Mouse (Mus musculus): ENCODE results near the gene Uck1. TPM values are rescaled to one million over a fixed set of nuclear protein-coding genes. Genes with fewer than 3 reads are reported as not detected.

The Uck1 gene
- 26.9 and 33.3 TPM in 2 replicates for polyA plus RNA-seq (2015; fragmentation: Nextera tagmentation; extraction: Ambion mirVana)

DNA sequence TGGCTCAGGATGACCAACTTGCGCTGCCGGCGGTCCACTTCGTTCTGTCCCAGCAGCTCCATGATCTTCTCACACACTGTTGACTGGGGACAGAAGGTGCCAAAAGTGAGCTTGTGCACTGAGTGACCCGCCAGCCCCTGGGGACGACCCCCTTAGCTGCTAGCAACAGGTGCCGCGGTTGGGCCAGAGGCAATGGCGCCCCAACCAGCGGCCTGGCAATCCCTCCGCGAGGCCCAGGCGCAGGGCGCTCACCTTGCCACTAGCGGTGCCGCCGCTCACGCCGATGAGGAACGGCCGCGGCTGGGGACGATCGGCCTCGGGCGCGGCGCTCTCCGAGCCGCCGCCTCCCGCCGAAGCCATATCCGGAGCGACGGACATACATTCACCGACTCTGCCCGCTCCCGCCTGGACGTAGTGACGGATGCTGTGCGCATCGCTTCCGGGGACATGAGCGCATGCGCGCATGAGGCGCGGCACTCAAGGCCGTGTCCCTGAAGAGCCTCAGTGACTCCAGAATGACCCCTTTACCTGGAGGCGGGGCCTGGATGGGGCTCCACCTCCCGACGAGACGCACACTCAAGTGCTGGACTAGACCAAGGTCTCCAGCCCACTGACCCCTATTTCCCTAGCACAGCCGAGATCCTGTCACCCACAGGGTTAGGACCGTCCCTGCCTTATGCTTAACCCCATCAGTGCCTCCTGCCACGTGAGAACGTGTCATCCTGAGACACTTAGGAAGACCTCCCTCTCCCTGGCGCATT is at the start of gene Uck1:
Uck1 (minus strand) TSS at position 503 of the 761 bp plus-strand sequence.
- ATAC-seq (peak; percentile 91), DNase-seq (peak; percentile 92)
- 1% methylated on average over 58 of the region's 59 CpGs for WGBS (ENCODE audit: insufficient replicate concordance)
- Histone ChIP-seq H3K36me3 (replicated peaks; ENCODE audit: insufficient read depth, low read length) (peaks cover 14% of the 10 kb centered on the region), H3K4me2 (ENCODE audit: low read depth, low read length) (peak within 1 kb of the TSS; percentile 85), H3K9ac (replicated peaks) (peak within 1 kb of the TSS; percentile 90), H3K27me3 (ENCODE audit: insufficient read depth, low read length) (no peaks in the 10 kb centered on the region), H3K27ac (ENCODE audit: low read depth) (peak within 1 kb of the TSS; percentile 81), H3K4me3 (ENCODE audit: low read depth, low read length) (peak within 1 kb of the TSS; percentile 95), H3K4me1 (ENCODE audit: insufficient read depth) (peaks cover 16% of the 10 kb centered on the region), H3K9me3 (ENCODE audit: low read length) (no peaks in the 10 kb centered on the region)
- no peak for TF ChIP-seq CTCF (IDR thresholded peaks at IDR 0.05; ENCODE audit: low read depth)
- no peak for TF ChIP-seq EP300 (IDR thresholded peaks at IDR 0.05; ENCODE audit: low read depth)

DNA sequence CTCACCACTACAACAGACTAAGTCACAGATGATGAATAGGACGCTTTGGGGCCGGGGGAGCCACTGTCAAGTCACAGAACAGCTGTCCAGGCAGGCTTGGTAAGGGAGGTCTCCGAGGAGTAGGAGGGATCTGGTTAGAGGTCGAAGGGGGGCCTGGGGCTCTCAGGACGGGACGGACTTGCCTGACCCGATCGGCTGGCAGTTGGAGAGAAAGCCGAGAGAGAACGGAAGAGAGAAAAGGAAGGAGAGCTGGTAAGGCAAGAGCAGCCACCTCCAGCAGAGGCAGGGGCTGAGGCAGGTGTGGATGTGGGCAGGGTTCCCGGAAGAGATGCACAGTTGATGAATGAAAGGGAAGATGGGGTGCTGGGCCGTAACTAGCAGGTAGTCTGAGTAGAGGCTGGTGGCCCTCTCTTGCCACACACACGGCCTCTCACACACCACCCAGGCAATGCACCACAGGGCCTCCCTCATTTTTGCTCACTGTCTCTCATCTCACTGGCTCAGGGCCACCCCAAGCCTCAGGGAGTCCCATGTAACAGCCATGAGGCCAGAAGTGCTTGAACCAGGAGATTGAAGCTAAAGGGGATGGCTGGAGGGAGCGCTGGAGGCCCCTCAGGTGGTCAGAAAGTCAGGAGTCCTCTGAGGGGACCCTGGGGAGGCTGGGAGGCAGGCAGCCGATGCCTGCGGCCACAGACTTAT is 49.1 kb upstream of the Uck1 start:
- no peak for DNase-seq
- no peak overlapping the region for H3K4me3 ChIP-seq (ENCODE audit: low read depth, low read length)
- no peak for TF ChIP-seq CTCF (IDR thresholded peaks at IDR 0.05; ENCODE audit: low read depth)
- no peak for TF ChIP-seq EP300 (IDR thresholded peaks at IDR 0.05; ENCODE audit: low read depth)
- no peak for ATAC-seq
- no peak overlapping the region for H3K4me2 ChIP-seq (ENCODE audit: low read depth, low read length)
- H3K27me3 ChIP-seq (ENCODE audit: insufficient read depth, low read length) = peaks cover 9% of the 10 kb centered on the region
- H3K9me3 ChIP-seq (ENCODE audit: low read length) = no peaks in the 10 kb centered on the region
- H3K4me1 ChIP-seq (ENCODE audit: insufficient read depth) = peaks cover 15% of the 10 kb centered on the region
- H3K9ac ChIP-seq (replicated peaks) = no peak overlapping the region
- WGBS (ENCODE audit: insufficient replicate concordance) = 81% methylated on average over 16 of the region's 16 CpGs
- H3K36me3 ChIP-seq (replicated peaks; ENCODE audit: insufficient read depth, low read length) = peaks cover 37% of the 10 kb centered on the region
- H3K27ac ChIP-seq (ENCODE audit: low read depth) = no peak overlapping the region

DNA sequence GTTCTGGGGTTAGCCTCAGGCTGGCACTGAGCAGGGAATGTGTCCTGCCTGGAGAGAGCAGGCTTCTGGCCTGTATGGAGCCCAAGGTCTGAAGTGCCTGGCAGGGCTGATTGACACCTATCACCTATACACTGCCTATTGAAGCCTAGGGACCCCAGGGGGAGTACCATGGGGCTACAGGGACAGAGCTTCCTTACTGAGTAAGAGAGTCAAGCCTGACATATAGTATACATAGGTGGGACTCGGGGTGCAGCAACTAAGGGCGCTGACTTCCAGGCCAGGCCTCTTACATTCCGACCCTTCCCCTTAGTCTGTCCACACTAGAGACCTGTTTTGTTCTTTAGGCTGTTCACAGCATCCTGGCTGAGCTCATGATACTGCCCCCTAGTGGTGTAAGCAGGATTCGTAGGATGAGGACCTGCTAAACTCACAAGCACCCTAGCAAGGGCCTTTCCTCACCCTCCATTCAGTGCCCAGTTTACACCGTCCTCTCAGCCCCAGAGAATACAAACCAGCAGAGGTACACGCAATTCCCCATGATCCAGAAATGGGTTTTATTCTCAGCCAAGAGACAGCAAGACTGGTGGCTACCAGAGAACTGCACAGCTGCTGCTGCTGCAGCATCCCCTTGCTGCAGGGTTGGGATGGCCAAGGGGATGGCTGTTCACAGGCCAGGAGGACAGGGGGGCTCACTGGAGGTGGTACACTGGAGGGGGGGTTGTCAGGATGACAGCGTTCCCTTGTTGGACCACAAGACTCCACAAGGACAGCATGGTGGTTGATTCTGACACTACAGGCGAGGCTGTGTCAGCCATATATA is 48.2 kb upstream of the Uck1 start:
- peaks cover 46% of the 10 kb centered on the region for H3K36me3 ChIP-seq (replicated peaks; ENCODE audit: insufficient read depth, low read length)

DNA sequence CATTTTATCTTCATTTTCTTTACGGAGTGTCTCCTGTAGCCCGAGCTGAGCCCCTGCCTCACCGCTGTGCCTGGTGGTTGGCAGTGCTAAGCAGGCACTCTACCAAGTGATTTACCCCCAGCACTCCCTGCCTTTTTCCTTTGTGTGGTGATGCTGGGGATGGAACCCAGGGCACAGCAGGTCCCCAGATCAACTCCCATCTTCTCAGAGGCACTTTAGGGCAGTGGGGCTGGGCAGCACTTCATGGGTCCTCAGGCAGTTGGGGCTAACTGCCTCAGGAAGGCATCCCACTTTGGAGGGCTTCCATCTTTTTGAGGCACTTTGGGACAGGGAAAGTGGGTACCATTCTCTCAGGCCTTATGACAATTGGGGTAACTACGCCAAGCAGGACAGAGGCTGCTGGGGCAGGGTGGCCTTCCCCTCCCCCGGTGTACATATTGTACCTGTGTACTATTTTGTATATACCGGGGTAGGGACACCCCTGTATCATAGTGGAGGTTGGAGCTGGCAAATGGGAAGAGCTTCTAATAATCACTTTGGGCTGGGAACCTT is 47.4 kb upstream of the Uck1 start:
- Histone ChIP-seq H3K27me3 (ENCODE audit: insufficient read depth, low read length) (peaks cover 4% of the 10 kb centered on the region), H3K27ac (ENCODE audit: low read depth) (no peak overlapping the region), H3K9me3 (ENCODE audit: low read length) (no peaks in the 10 kb centered on the region), H3K4me3 (ENCODE audit: low read depth, low read length) (no peak overlapping the region), H3K36me3 (replicated peaks; ENCODE audit: insufficient read depth, low read length) (peaks cover 53% of the 10 kb centered on the region), H3K4me2 (ENCODE audit: low read depth, low read length) (no peak overlapping the region), H3K9ac (replicated peaks) (no peak overlapping the region), H3K4me1 (ENCODE audit: insufficient read depth) (peaks cover 11% of the 10 kb centered on the region)
- TF ChIP-seq EP300 (IDR thresholded peaks at IDR 0.05; ENCODE audit: low read depth) (no peak), CTCF (IDR thresholded peaks at IDR 0.05; ENCODE audit: low read depth) (no peak)
- WGBS (ENCODE audit: insufficient replicate concordance) = 81% methylated on average over 6 of the region's 6 CpGs
- no peak for DNase-seq
- no peak for ATAC-seq

More for the DNA sequence above, 48.2 kb upstream of the Uck1 start:
- Histone ChIP-seq H3K9me3 (ENCODE audit: low read length) (no peaks in the 10 kb centered on the region), H3K4me2 (ENCODE audit: low read depth, low read length) (no peak overlapping the region), H3K4me1 (ENCODE audit: insufficient read depth) (peaks cover 15% of the 10 kb centered on the region), H3K27ac (ENCODE audit: low read depth) (no peak overlapping the region), H3K9ac (replicated peaks) (no peak overlapping the region), H3K27me3 (ENCODE audit: insufficient read depth, low read length) (peaks cover 9% of the 10 kb centered on the region), H3K4me3 (ENCODE audit: low read depth, low read length) (no peak overlapping the region)
- TF ChIP-seq CTCF (IDR thresholded peaks at IDR 0.05; ENCODE audit: low read depth) (peak; percentile 87), EP300 (IDR thresholded peaks at IDR 0.05; ENCODE audit: low read depth) (no peak)
- ATAC-seq (no peak), DNase-seq (peak; percentile 60)
- 57% methylated on average over 8 of the region's 8 CpGs for WGBS (ENCODE audit: insufficient replicate concordance)

DNA sequence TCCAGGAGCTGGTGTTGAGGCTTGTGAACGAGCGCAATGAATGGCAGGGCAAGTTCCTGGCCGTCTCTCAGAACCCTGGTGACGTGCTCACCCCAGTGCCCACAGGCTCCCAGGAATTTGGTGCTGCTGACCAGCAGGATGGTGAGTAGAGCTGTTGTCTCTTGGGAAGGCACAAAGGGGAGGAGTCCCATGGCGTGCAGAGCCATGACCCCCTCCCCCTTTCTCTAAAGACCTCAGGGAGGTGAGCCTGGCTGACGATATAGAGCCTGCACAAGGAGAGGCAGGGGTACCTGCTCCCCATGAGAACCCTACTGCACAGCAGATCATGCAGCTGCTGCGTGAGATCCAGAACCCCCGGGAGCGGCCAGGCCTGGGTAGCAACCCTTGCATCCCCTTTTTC is 46.2 kb upstream of the Uck1 start:
- no peak for DNase-seq
- Histone ChIP-seq H3K9me3 (ENCODE audit: low read length) (no peaks in the 10 kb centered on the region), H3K27ac (ENCODE audit: low read depth) (no peak overlapping the region), H3K4me2 (ENCODE audit: low read depth, low read length) (no peak overlapping the region), H3K27me3 (ENCODE audit: insufficient read depth, low read length) (no peaks in the 10 kb centered on the region), H3K9ac (replicated peaks) (no peak overlapping the region), H3K4me3 (ENCODE audit: low read depth, low read length) (no peak overlapping the region), H3K4me1 (ENCODE audit: insufficient read depth) (peaks cover 2% of the 10 kb centered on the region; the same call in 1 of the 2 replicates), H3K36me3 (replicated peaks; ENCODE audit: insufficient read depth, low read length) (peaks cover 64% of the 10 kb centered on the region)
- TF ChIP-seq CTCF (IDR thresholded peaks at IDR 0.05; ENCODE audit: low read depth) (no peak), EP300 (IDR thresholded peaks at IDR 0.05; ENCODE audit: low read depth) (no peak)
- WGBS (ENCODE audit: insufficient replicate concordance) = 86% methylated on average over 9 of the region's 9 CpGs
- no peak for ATAC-seq
